Mouse (Mus musculus) MEL (cell line): ENCODE measurements at regions not wholly inside any gene's neighbourhood (a gene's known extent, or its start where the extent isn't known, plus 50 kb on each side); places are given as distances from the start of the nearest gene placed in this dataset.

Source experiments
- DNase-seq: peaks from one replicate; pipeline ENCODE4 v3.0.0; 2011; ENCODE audit warnings: low read depth, low spot score
- H3K27ac ChIP-seq: 2 replicates; pipeline ENCODE4 v1.5.1; 2012; ENCODE audit warnings: low read depth, mild to moderate bottlenecking, control low read depth, low read length, moderate library complexity; ENCODE audit not compliant: control insufficient read depth
- H3K27me3 ChIP-seq, 2 experiments: fragments of 150-350 bp in 1 of 2; sonication (generic) in 1 of 2; 2 replicates each; pipeline ENCODE4 v1.6.1; 2012; ENCODE audit warnings: low read length in 2 of 2, mild to moderate bottlenecking in 2 of 2, improper control_type of control experiment in 1 of 2, moderate library complexity in 1 of 2; ENCODE audit not compliant: insufficient read depth in 2 of 2, control insufficient read depth in 1 of 2
- H3K36me3 ChIP-seq, 2 experiments: 2 replicates each; pipeline ENCODE4 v1.6.1; 2012 to 2014; ENCODE audit warnings: low read length in 2 of 2, improper control_type of control experiment in 1 of 2, inconsistent platforms in 1 of 2, mild to moderate bottlenecking in 1 of 2; ENCODE audit not compliant: insufficient read depth in 2 of 2, control insufficient read depth in 1 of 2
- H3K4me1 ChIP-seq, 2 experiments: fragments of 150-350 bp in 1 of 2; sonication (generic) in 1 of 2; 2 replicates each; pipeline ENCODE4 v1.6.1; 2012; ENCODE audit warnings: low read length in 2 of 2, improper control_type of control experiment in 1 of 2, mild to moderate bottlenecking in 1 of 2; ENCODE audit not compliant: insufficient read depth in 2 of 2, control insufficient read depth in 1 of 2
- H3K4me3 ChIP-seq, 2 experiments: fragments of 150-350 bp in 1 of 2; sonication (generic) in 1 of 2; 2 replicates each; pipeline ENCODE4 v1.5.1; 2012; ENCODE audit warnings: low read depth in 2 of 2, low read length in 2 of 2, mild to moderate bottlenecking in 2 of 2, moderate library complexity in 2 of 2, control low read depth in 1 of 2, improper control_type of control experiment in 1 of 2; ENCODE audit not compliant: control insufficient read depth in 1 of 2, insufficient read depth in 1 of 2
- H3K79me2 ChIP-seq: 2 replicates; pipeline ENCODE4 v1.6.1; 2012; ENCODE audit warnings: mild to moderate bottlenecking, low read length, moderate library complexity; ENCODE audit not compliant: control insufficient read depth, poor library complexity, insufficient read depth
- H3K9ac ChIP-seq: 2 replicates; pipeline ENCODE4 v1.6.1; 2012; ENCODE audit warnings: low read depth, mild to moderate bottlenecking, control low read depth, low read length, moderate library complexity; ENCODE audit not compliant: control insufficient read depth, poor library complexity, severe bottlenecking
- H3K9me3 ChIP-seq: fragments of 150-350 bp; sonication (generic); replicated peaks from 2 replicates; pipeline ENCODE4 v1.6.1; 2012; ENCODE audit warnings: mild to moderate bottlenecking, low read length, improper control_type of control experiment, moderate library complexity; ENCODE audit not compliant: insufficient read depth
- CHD1 ChIP-seq: IDR thresholded peaks from 2 replicates; pipeline ENCODE4 v1.6.1; 2012; ENCODE audit warnings: low read depth, mild to moderate bottlenecking, inconsistent platforms, low read length, improper control_type of control experiment
- ELF1 ChIP-seq: IDR thresholded peaks from 2 replicates; pipeline ENCODE4 v1.6.1; 2014; ENCODE audit warnings: low read depth, mild to moderate bottlenecking, inconsistent platforms, low read length, improper control_type of control experiment, moderate library complexity
- EP300 ChIP-seq, 2 experiments: IDR thresholded peaks; 2 replicates each; pipeline ENCODE4 v1.6.1; 2011; ENCODE audit warnings: improper control_type of control experiment in 2 of 2, low read length in 2 of 2, low read depth in 1 of 2, mild to moderate bottlenecking in 1 of 2
- GABPA ChIP-seq: IDR thresholded peaks from 2 replicates; pipeline ENCODE4 v1.6.1; 2012; ENCODE audit warnings: low read depth, mild to moderate bottlenecking, inconsistent platforms, low read length, improper control_type of control experiment, moderate library complexity
- HCFC1 ChIP-seq: IDR thresholded peaks from 2 replicates; pipeline ENCODE4 v1.6.1; 2012; ENCODE audit warnings: low read depth, mild to moderate bottlenecking, inconsistent platforms, low read length, improper control_type of control experiment, moderate library complexity
- JUND ChIP-seq: IDR thresholded peaks from 2 replicates; pipeline ENCODE4 v1.6.1; 2011; ENCODE audit warnings: low read depth, mild to moderate bottlenecking, improper control_type of control experiment, low read length
- KAT2A ChIP-seq: conservative IDR thresholded peaks from 2 replicates; pipeline ENCODE4 v1.6.1; 2012; ENCODE audit warnings: low read depth, low read length, improper control_type of control experiment, inconsistent platforms
- MAFK ChIP-seq: IDR thresholded peaks from 2 replicates; pipeline ENCODE4 v1.6.1; 2011; ENCODE audit warnings: low read depth, mild to moderate bottlenecking, low read length, improper control_type of control experiment, borderline replicate concordance
- MAX ChIP-seq: IDR thresholded peaks from 2 replicates; pipeline ENCODE4 v1.6.1; 2011; ENCODE audit warnings: low read length, improper control_type of control experiment
- MXI1 ChIP-seq: IDR thresholded peaks from 2 replicates; pipeline ENCODE4 v1.6.1; 2011; ENCODE audit warnings: mild to moderate bottlenecking, low read depth, low read length, improper control_type of control experiment
- MYC ChIP-seq: IDR thresholded peaks from 2 replicates; pipeline ENCODE4 v1.6.1; 2011; ENCODE audit warnings: low read depth, mild to moderate bottlenecking, low read length, improper control_type of control experiment, moderate library complexity
- SIN3A ChIP-seq: IDR thresholded peaks from 2 replicates; pipeline ENCODE4 v1.6.1; 2012; ENCODE audit warnings: low read length, improper control_type of control experiment, inconsistent platforms
- TAL1 ChIP-seq: IDR thresholded peaks from 2 replicates; pipeline ENCODE4 v1.6.1; 2012; ENCODE audit warnings: mild to moderate bottlenecking, inconsistent platforms, low read length, moderate library complexity, mixed read lengths
- TBP ChIP-seq: IDR thresholded peaks from 2 replicates; pipeline ENCODE4 v1.8.0; 2011; ENCODE audit warnings: low read depth, low read length, improper control_type of control experiment
- TCF12 ChIP-seq: IDR thresholded peaks from 2 replicates; pipeline ENCODE4 v1.6.1; 2014; ENCODE audit warnings: low read depth, mild to moderate bottlenecking, inconsistent platforms, low read length, improper control_type of control experiment, moderate library complexity
- USF1 ChIP-seq: IDR thresholded peaks from 2 replicates; pipeline ENCODE4 v1.6.1; 2014; ENCODE audit warnings: low read depth, mild to moderate bottlenecking, inconsistent platforms, low read length, improper control_type of control experiment, moderate library complexity
- ZNF384 ChIP-seq: IDR thresholded peaks from 2 replicates; pipeline ENCODE4 v1.6.1; 2012; ENCODE audit warnings: low read depth, mild to moderate bottlenecking, inconsistent platforms, low read length, improper control_type of control experiment

DNA sequence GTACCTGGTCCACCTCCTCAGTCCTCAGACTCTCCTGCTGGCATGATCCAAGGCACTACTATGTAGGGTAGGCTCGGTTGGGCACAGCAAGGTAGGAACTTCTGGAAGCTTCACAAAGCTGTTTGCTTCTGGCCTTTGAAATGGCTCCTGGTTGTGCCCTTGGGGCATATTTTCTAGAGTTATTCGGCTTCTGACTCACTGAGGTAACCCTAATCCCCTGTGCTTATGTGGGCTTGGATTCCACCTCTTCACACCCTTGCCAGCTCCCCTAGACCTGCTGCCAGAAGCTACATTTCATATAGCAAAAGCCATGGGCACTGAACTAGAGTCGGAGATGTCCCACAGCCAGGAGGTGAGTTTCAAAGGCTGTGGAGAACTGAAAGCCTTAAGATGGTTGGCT is 933.7 kb downstream of the 4930447A16Rik start:
- no peaks in the 10 kb centered on the region for H3K79me2 ChIP-seq
- H3K4me3 ChIP-seq, result no peak overlapping the region
- no peak for DNase-seq
- H3K9me3 ChIP-seq, result no peaks in the 10 kb centered on the region
- peaks cover 0 to 2% of the 10 kb centered on the region in 2 experiments; a peak in 1 of 4 replicates for H3K4me1 ChIP-seq
- H3K9ac ChIP-seq, result no peak overlapping the region
- TF ChIP-seq EP300 (IDR thresholded peaks at IDR 0.05; ENCODE audit: low read depth in 1 of 2, low read length in 2 of 2) (no peak), ELF1 (no peak), TCF12 (no peak), KAT2A (no peak), CHD1 (no peak), MYC (no peak), GABPA (no peak)
- TF ChIP-seq, all 39 proteins: peak for 0
- Histone ChIP-seq H3K27ac (no peak overlapping the region), H3K27me3 (peaks cover 3 to 6% of the 10 kb centered on the region in 2 experiments), H3K36me3 (no peaks in the 10 kb centered on the region)

DNA sequence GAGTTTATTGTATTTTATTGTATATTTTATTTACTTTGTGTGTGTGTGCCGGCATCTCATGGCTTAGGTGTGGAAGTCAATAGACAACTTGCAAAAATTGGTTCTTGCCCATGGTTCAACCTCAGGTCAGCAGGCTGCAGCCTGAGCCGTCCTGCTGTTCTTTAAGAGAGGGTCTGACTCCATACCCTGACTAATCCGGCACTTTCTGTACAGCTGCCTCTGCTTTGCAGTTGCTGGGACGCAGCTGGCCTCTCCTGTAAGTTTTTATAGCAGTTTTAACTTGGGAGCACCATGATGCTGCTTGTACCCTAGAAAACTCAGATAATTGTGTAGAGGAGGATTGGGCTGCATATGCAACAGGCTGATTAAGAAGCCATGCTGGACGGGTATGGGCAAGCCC is 938.2 kb downstream of the 4930447A16Rik start:
- Histone ChIP-seq H3K9me3 (no peaks in the 10 kb centered on the region), H3K36me3 (no peaks in the 10 kb centered on the region), H3K27ac (no peak overlapping the region), H3K79me2 (no peaks in the 10 kb centered on the region), H3K4me1 (peaks cover 0 to 4% of the 10 kb centered on the region in 2 experiments; a peak in 1 of 4 replicates), H3K27me3 (peaks cover 1 to 7% of the 10 kb centered on the region in 2 experiments), H3K9ac (no peak overlapping the region), H3K4me3 (no peak overlapping the region)
- no peak for DNase-seq
- TF ChIP-seq ZNF384 (no peak), HCFC1 (no peak), TBP (no peak), TAL1 (no peak), USF1 (no peak), MXI1 (no peak), MYC (no peak), ELF1 (no peak), SIN3A (no peak), JUND (no peak), MAFK (no peak), MAX (no peak)
